ENCODE assay signal across 29 mouse cellular contexts in the genomic region with DNA sequence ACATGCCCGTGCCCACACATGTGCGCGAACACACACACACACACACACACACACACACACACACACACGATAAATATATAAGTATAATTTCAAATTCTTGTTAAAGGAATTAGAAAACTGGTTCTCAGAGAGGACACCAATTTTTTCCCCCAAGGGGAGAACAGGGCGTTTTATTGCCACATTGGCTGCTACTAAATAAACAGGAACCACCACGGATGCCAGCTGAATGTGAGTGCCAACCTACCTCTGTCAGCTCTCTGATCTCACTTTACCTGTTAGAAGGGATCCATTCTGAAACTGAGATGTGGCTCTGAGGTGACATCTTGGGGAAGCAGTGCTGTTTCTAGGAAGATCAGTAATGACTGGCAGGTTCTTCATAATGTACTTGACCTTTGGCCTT. TPM values are rescaled to one million over a fixed set of nuclear protein-coding genes. Genes with fewer than 3 reads are reported as not detected.
DNase-seq lines count a peak whose midpoint lies in the region; ATAC-seq and TF ChIP-seq lines count a peak whose summit lies in the region.
"Had no signal": no experiment of that assay in that cellular context is flagged by ENCODE, and none has a peak within 500 bp of the region (broad histone marks: within the 10 kb centered on the region; RNA-seq: fewer than 3 reads in every experiment).

No protein-coding gene starts in this region.

- H3K9me3 ChIP-seq in liver, embryonic 11.5 days (ENCODE audit: control insufficient read depth, low read length): no peaks in the 10 kb centered on the region
- no peaks in the 10 kb centered on the region for H3K9me3 ChIP-seq in intestine, embryonic 16.5 days (ENCODE audit: control insufficient read depth, low read length)
- H3K9me3 ChIP-seq: embryonic facial prominence, embryonic 10.5 days; embryonic facial prominence, embryonic 12.5 days; forebrain, embryonic 10.5 days; forebrain, embryonic 12.5 days; G1E had no signal

- H3K27ac ChIP-seq in liver, adult 2 months (replicated peaks; ENCODE audit: insufficient read depth, low read depth, low read length): peak overlapping the region; percentile 44
- H3K27ac ChIP-seq in liver, embryonic 11.5 days (ENCODE audit: low read depth, low read length): no peak overlapping the region
- peak overlapping the region; percentile 29; the same call in 1 of the 2 replicates for H3K27ac ChIP-seq in intestine, embryonic 16.5 days (ENCODE audit: low read length)
- H3K27ac ChIP-seq in small intestine, adult 2 months (ENCODE audit: insufficient read depth, low read depth, low read length): peak overlapping the region; percentile 92
- H3K27ac ChIP-seq: embryonic facial prominence, embryonic 10.5 days; embryonic facial prominence, embryonic 12.5 days; forebrain, embryonic 10.5 days; forebrain, embryonic 12.5 days had no signal

- WGBS in liver, adult 2 months: 44% methylated on average over 6 of the region's 6 CpGs
- 80% methylated on average over 6 of the region's 6 CpGs for WGBS in liver, embryonic 11.5 days
- 75% methylated on average over 6 of the region's 6 CpGs for WGBS in intestine, embryonic 16.5 days
- 35% methylated on average over 6 of the region's 6 CpGs for WGBS in small intestine, adult 2 months

- H3K36me3 ChIP-seq in liver, adult 2 months (ENCODE audit: control insufficient read depth, insufficient read depth, low read length): peaks cover 2% of the 10 kb centered on the region
- H3K36me3 ChIP-seq in liver, embryonic 11.5 days (ENCODE audit: control insufficient read depth, insufficient read depth, low read length): no peaks in the 10 kb centered on the region
- H3K36me3 ChIP-seq in intestine, embryonic 16.5 days (ENCODE audit: control insufficient read depth, insufficient read depth, low read length): no peaks in the 10 kb centered on the region
- H3K36me3 ChIP-seq in small intestine, adult 2 months (ENCODE audit: control insufficient read depth, insufficient read depth, low read length): peaks cover 19% of the 10 kb centered on the region
- H3K36me3 ChIP-seq: embryonic facial prominence, embryonic 10.5 days; embryonic facial prominence, embryonic 12.5 days; forebrain, embryonic 10.5 days; forebrain, embryonic 12.5 days; G1E had no signal

- no peak overlapping the region for H3K4me3 ChIP-seq in liver, adult 2 months (ENCODE audit: insufficient read depth, low read depth, low read length)
- H3K4me3 ChIP-seq in liver, embryonic 11.5 days (ENCODE audit: low read depth, low read length): no peak overlapping the region
- no peak overlapping the region for H3K4me3 ChIP-seq in intestine, embryonic 16.5 days (ENCODE audit: low read length)
- H3K4me3 ChIP-seq in small intestine, adult 2 months (ENCODE audit: low read depth, low read length): no peak overlapping the region; the same call in 1 of the 2 replicates
- H3K4me3 ChIP-seq: embryonic facial prominence, embryonic 10.5 days; embryonic facial prominence, embryonic 12.5 days; forebrain, embryonic 10.5 days; forebrain, embryonic 12.5 days had no signal

- no peaks in the 10 kb centered on the region for H3K79me2 ChIP-seq in liver, adult 2 months (ENCODE audit: control insufficient read depth, insufficient read depth, low read length)

- peak; percentile 13 for DNase-seq in adrenal gland, postnatal 10 days
- DNase-seq in adrenal gland, adult 8-10 months: no peak
- DNase-seq in liver, adult 2 months (ENCODE audit: extremely low read depth, low read depth, low spot score): peak; percentile 86
- no peak for DNase-seq in liver, embryonic 11.5 days (ENCODE audit: low spot score)
- no peak for DNase-seq in ovary, postnatal 14 days (ENCODE audit: low spot score)
- DNase-seq: adrenal gland, adult 2 months; adrenal gland, postnatal 36 days; B cell, adult 2 months; cerebellum, adult 11-12 months; cerebellum, adult 2 months; cerebellum, adult 9-10 months; cerebellum, postnatal 10 days; cerebellum, postnatal 25 days had no signal

- TF ChIP-seq CTCF in liver, adult 2 months (IDR thresholded peaks at IDR 0.05; ENCODE audit: low read depth, low read length): no peak
- no peak for TF ChIP-seq CTCF in small intestine, adult 2 months (IDR thresholded peaks at IDR 0.05; ENCODE audit: extremely low read depth, insufficient read length, insufficient replicate concordance, low read depth, low read length)

- TF ChIP-seq POLR2A in liver, adult 2 months (IDR thresholded peaks at IDR 0.05; ENCODE audit: extremely low read depth, insufficient read depth, low read length): no peak
- TF ChIP-seq POLR2A in small intestine, adult 2 months (IDR thresholded peaks at IDR 0.05; ENCODE audit: low read depth, low read length): no peak

- H3K4me1 ChIP-seq in liver, adult 2 months (ENCODE audit: control insufficient read depth, insufficient read depth, low read length): peaks cover 20% of the 10 kb centered on the region
- no peaks in the 10 kb centered on the region for H3K4me1 ChIP-seq in liver, embryonic 11.5 days (replicated peaks; ENCODE audit: control insufficient read depth, insufficient read depth, low read length)
- peaks cover 18% of the 10 kb centered on the region for H3K4me1 ChIP-seq in intestine, embryonic 16.5 days (ENCODE audit: control insufficient read depth, insufficient read depth, low read length)
- H3K4me1 ChIP-seq in small intestine, adult 2 months (ENCODE audit: control insufficient read depth, insufficient read depth, insufficient read length, low read length): peaks cover 20% of the 10 kb centered on the region
- H3K4me1 ChIP-seq: embryonic facial prominence, embryonic 10.5 days; embryonic facial prominence, embryonic 12.5 days; forebrain, embryonic 12.5 days had no signal

- H3K27me3 ChIP-seq in liver, adult 2 months (ENCODE audit: control insufficient read depth, insufficient read depth, low read length): no peaks in the 10 kb centered on the region
- H3K27me3 ChIP-seq in liver, embryonic 11.5 days (replicated peaks; ENCODE audit: control insufficient read depth, insufficient read depth, low read length): no peaks in the 10 kb centered on the region
- no peaks in the 10 kb centered on the region for H3K27me3 ChIP-seq in intestine, embryonic 16.5 days (replicated peaks; ENCODE audit: control insufficient read depth, insufficient read depth, low read length)
- H3K27me3 ChIP-seq in small intestine, adult 2 months (ENCODE audit: control insufficient read depth, insufficient read depth, low read length): no peaks in the 10 kb centered on the region
- H3K27me3 ChIP-seq: embryonic facial prominence, embryonic 12.5 days; Patski had no signal

- H3K4me2 ChIP-seq in liver, embryonic 11.5 days: no peak overlapping the region
- peak overlapping the region; percentile 7; the same call in 1 of the 2 replicates for H3K4me2 ChIP-seq in intestine, embryonic 16.5 days (ENCODE audit: low read depth, low read length)
- H3K4me2 ChIP-seq: embryonic facial prominence, embryonic 12.5 days; forebrain, embryonic 12.5 days had no signal

- no peak overlapping the region for H3K9ac ChIP-seq in liver, adult 2 months (ENCODE audit: low read depth, low read length)
- no peak overlapping the region for H3K9ac ChIP-seq in liver, embryonic 11.5 days (ENCODE audit: low read depth, low read length)
- H3K9ac ChIP-seq in intestine, embryonic 16.5 days (ENCODE audit: low read depth, low read length): no peak overlapping the region
- H3K9ac ChIP-seq: embryonic facial prominence, embryonic 12.5 days; forebrain, embryonic 12.5 days had no signal

- no peak for ATAC-seq in liver, embryonic 11.5 days (replicated peaks; ENCODE audit: low FRiP score)
- ATAC-seq in intestine, embryonic 16.5 days: no peak
- no peak for ATAC-seq in granulocyte monocyte progenitor cell, adult 5-6 weeks (replicated peaks; ENCODE audit: poor library complexity, severe bottlenecking)
- ATAC-seq: activated CD4-positive, CD25-positive, alpha-beta regulatory T cell, adult 4 months; CD4-positive, CD25-positive, alpha-beta regulatory T cell, adult 4 months; forebrain, embryonic 14.5 days; forebrain, embryonic 16.5 days; Patski had no signal

RNA-seq across cellular contexts. Expression of a gene that starts 3.2 kb away (rescaled TPM):
- not detected for total RNA-seq in adrenal gland, postnatal 10 days (2021)
- total RNA-seq in adrenal gland, adult 8-10 months (2022): under 1 TPM in 1 of 4 experiments, not detected in 3; 0.38 TPM
- 11.6 and 12.4 TPM in 2 replicates for total RNA-seq in liver, adult 2 months (2014; rRNA removed)
- polyA plus RNA-seq in liver, adult 2 months (2012; rRNA removed): 3.0 and 4.9 TPM in 2 replicates
- not detected in 2 replicates for polyA plus RNA-seq in liver, embryonic 11.5 days (2014; fragmentation: Nextera tagmentation; extraction: Ambion mirVana)
- polyA plus RNA-seq in intestine, embryonic 16.5 days (2015; fragmentation: Nextera tagmentation; extraction: Ambion mirVana): 0.17 TPM in 1 of 2 replicates, not detected in the other
- polyA plus RNA-seq in small intestine, adult 2 months (2012; rRNA removed): 1.9 and 10.0 TPM in 2 replicates
- not detected in 2 replicates for total RNA-seq in granulocyte monocyte progenitor cell, adult 5-6 weeks (2014; fragmentation: Nextera tagmentation)
- total RNA-seq in granulocyte monocyte progenitor cell, adult 5-6 weeks (2017): not detected in 2 replicates
- total RNA-seq: adrenal gland, adult 2 months; adrenal gland, postnatal 36 days; CH12.LX; G1E had no signal
- polyA plus RNA-seq: activated CD4-positive, CD25-positive, alpha-beta regulatory T cell, adult 4 months; adrenal gland, adult 2 months; CD4-positive, CD25-positive, alpha-beta regulatory T cell, adult 4 months; cerebellum, adult 2 months; cortical plate, adult 2 months; embryonic facial prominence, embryonic 10.5 days; embryonic facial prominence, embryonic 12.5 days; embryonic facial prominence, embryonic 14.5 days; forebrain, embryonic 10.5 days; forebrain, embryonic 12.5 days; forebrain, embryonic 14.5 days; forebrain, embryonic 16.5 days; G1E; Patski had no signal

RNA-seq across cellular contexts. Expression of a gene that starts 34.7 kb away (rescaled TPM):
- total RNA-seq in adrenal gland, postnatal 10 days (2021): 10 to 100 TPM; 67.7 to 78.5 TPM
- 100 to 1,000 TPM in 3 of 4 experiments, 10 to 100 TPM in 1; 81.4 to 339 (median 190) TPM for total RNA-seq in adrenal gland, adult 8-10 months (2022)
- 86.4 and 89.3 TPM in 2 replicates for total RNA-seq in liver, adult 2 months (2014; rRNA removed)
- 15.4 and 20.7 TPM in 2 replicates for polyA plus RNA-seq in liver, adult 2 months (2012; rRNA removed)
- 17.0 and 20.4 TPM in 2 replicates for polyA plus RNA-seq in liver, embryonic 11.5 days (2014; fragmentation: Nextera tagmentation; extraction: Ambion mirVana)
- polyA plus RNA-seq in intestine, embryonic 16.5 days (2015; fragmentation: Nextera tagmentation; extraction: Ambion mirVana): 8.3 and 8.5 TPM in 2 replicates
- 1.7 and 4.0 TPM in 2 replicates for polyA plus RNA-seq in small intestine, adult 2 months (2012; rRNA removed)
- total RNA-seq in granulocyte monocyte progenitor cell, adult 5-6 weeks (2014; fragmentation: Nextera tagmentation): 28.9 and 40.2 TPM in 2 replicates
- total RNA-seq in granulocyte monocyte progenitor cell, adult 5-6 weeks (2017): 34.7 and 38.5 TPM in 2 replicates

RNA-seq across cellular contexts. Expression of a gene that starts 34.7 kb away (rescaled TPM):
- 10 to 100 TPM; 12.3 to 15.1 TPM for total RNA-seq in adrenal gland, postnatal 10 days (2021)
- 10 to 100 TPM; 13.6 to 33.0 (median 22.9) TPM for total RNA-seq in adrenal gland, adult 8-10 months (2022)
- total RNA-seq in liver, adult 2 months (2014; rRNA removed): 4.3 and 6.4 TPM in 2 replicates
- polyA plus RNA-seq in liver, adult 2 months (2012; rRNA removed): 3.1 and 3.3 TPM in 2 replicates
- polyA plus RNA-seq in liver, embryonic 11.5 days (2014; fragmentation: Nextera tagmentation; extraction: Ambion mirVana): 30.6 and 32.7 TPM in 2 replicates
- polyA plus RNA-seq in intestine, embryonic 16.5 days (2015; fragmentation: Nextera tagmentation; extraction: Ambion mirVana): 20.9 and 23.2 TPM in 2 replicates
- polyA plus RNA-seq in small intestine, adult 2 months (2012; rRNA removed): 0.44 and 1.0 TPM in 2 replicates
- 27.1 and 29.0 TPM in 2 replicates for total RNA-seq in granulocyte monocyte progenitor cell, adult 5-6 weeks (2014; fragmentation: Nextera tagmentation)
- 20.0 and 22.2 TPM in 2 replicates for total RNA-seq in granulocyte monocyte progenitor cell, adult 5-6 weeks (2017)

Comparison
In these comparisons a context has a peak if more than half of its experiments do, and no peak if none do; other contexts are left out.
1. DNase-seq: peak in adrenal gland, postnatal 10 days (single experiment) and liver, adult 2 months (single experiment); none in adrenal gland, adult 8-10 months (single experiment), liver, embryonic 11.5 days (single experiment) and ovary, postnatal 14 days (single experiment).